Mouse (Mus musculus) bone marrow macrophage, adult 2 months (primary cell): ENCODE measurements around the gene Sptlc2.

Source experiments
- CTCF ChIP-seq: IDR thresholded peaks from 2 replicates; pipeline ENCODE4 v1.5.1; 2012; ENCODE audit warnings: low read depth, mild to moderate bottlenecking, low read length, moderate library complexity
- POLR2A ChIP-seq: IDR thresholded peaks from 2 replicates; pipeline ENCODE4 v1.6.1; 2012; ENCODE audit warnings: mild to moderate bottlenecking, low read depth, low read length, borderline replicate concordance

- no peak for TF ChIP-seq POLR2A
- TF ChIP-seq CTCF = no peak
Measured at GRCm38 (mm10) chr12:87300441-87300690, 87.8 kb downstream of the Sptlc2 start.
